Mouse (Mus musculus) C2C12 (cell line): ENCODE measurements around the gene Ramp2.

ENCODE experiments used
- CEBPB ChIP-seq: IDR thresholded peaks from one replicate; pipeline ENCODE4 v1.6.1; 2011; ENCODE audit warnings: low read depth, mild to moderate bottlenecking, control low read depth, moderate library complexity
- CTCF ChIP-seq: IDR thresholded peaks from one replicate; pipeline ENCODE4 v1.5.1; 2011; ENCODE audit not compliant: control insufficient read depth, insufficient read depth, insufficient read length
- FOSL1 ChIP-seq: IDR thresholded peaks from one replicate; pipeline ENCODE4 v1.8.0; 2011; ENCODE audit warnings: mild to moderate bottlenecking, low read length; ENCODE audit not compliant: poor library complexity, insufficient read depth, severe bottlenecking
- MAX ChIP-seq: IDR thresholded peaks from one replicate; pipeline ENCODE4 v1.6.1; 2011; ENCODE audit warnings: mild to moderate bottlenecking, control low read depth
- MYOD1 ChIP-seq: IDR thresholded peaks from one replicate; pipeline ENCODE4 v1.6.1; 2011; ENCODE audit warnings: low read depth; ENCODE audit not compliant: control insufficient read depth, insufficient read length
- MYOG ChIP-seq: IDR thresholded peaks from one replicate; pipeline ENCODE4 v1.6.1; 2011; ENCODE audit not compliant: control insufficient read depth, insufficient read length; ENCODE audit errors: extremely low read depth
- USF1 ChIP-seq: IDR thresholded peaks from one replicate; pipeline ENCODE4 v1.6.1; 2011; ENCODE audit warnings: low read depth, mild to moderate bottlenecking, control low read depth, moderate library complexity

DNA sequence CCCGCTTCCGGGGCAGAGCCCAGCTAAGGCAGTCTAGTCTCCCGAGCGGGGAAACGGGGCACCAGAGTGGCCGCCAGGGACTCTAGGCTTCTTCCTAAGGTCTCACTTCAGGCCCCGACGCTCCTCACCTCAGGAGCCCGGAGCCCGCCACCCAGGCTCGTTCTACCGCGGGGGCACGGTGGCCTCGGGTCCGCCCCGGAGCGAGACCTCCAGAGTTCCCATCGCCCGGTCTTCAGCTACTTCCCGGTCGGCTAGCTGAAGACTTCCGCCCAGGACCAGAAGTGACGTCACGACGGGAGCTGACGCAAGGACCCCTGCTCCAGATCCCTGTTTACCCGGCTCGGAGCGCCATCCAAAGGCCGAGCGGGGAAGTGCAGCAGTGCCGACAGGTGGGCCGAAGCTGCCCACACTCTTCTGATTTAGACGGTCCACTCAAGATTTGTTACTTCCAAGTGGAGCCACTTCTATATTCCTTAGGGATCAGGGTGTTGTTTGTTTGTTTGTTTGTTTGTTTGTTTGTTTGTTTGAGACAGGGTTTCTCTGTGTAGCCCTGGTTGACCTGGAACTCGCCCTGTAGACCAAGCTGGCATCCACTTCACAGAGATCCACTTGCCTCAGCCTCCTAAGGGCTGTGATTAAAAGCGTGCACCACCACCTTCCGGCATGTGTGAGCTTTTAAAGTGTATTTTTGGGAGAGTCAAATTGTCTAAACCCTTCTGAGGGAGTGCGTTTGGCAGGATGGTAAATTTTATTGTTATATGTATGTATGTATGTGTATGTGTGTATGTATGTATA, 56.4 kb downstream of the Ramp2 start, which contains the start of gene Becn1:
- no peak for TF ChIP-seq USF1
- TF ChIP-seq CTCF: peak; percentile 96
- TF ChIP-seq MAX: peak; percentile 59
- TF ChIP-seq CEBPB: peak; percentile 78
- TF ChIP-seq MYOG: no peak
- TF ChIP-seq MYOD1: peak; percentile 8
- TF ChIP-seq FOSL1: no peak
